Mouse (Mus musculus): ENCODE measurements around the gene Psme2. TPM values are rescaled to one million over a fixed set of nuclear protein-coding genes. Genes with fewer than 3 reads are reported as not detected.

The Psme2 gene
- polyA plus RNA-seq, 1 experiment from 2014 or later, result 179 TPM

DNA sequence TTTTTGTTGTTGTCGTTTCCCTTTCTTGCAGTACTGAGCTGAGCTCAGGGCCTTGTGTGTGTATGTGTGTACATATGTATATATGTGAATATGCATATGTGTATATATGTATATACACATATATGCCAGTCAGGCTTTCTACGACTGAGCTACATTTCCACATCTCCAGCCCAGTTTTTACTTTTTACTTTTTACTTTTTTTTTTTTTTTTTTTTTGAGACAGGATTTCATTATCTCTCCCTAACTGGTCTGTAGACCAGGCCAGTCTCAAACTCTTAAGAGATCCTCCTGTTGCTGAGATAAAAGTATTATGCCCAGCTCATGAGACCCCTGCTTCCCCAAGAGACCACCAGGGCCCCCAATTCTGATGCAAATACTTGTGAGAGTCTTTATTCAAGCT lies 25.9 kb upstream of the Psme2 start:
- no peak for ATAC-seq (ENCODE audit: low FRiP score)
- Histone ChIP-seq H3K27me3 (ENCODE audit: control insufficient read depth, insufficient read depth, low read length) (no peaks in the 10 kb centered on the region), H3K4me3 (replicated peaks; ENCODE audit: low read length) (no peak overlapping the region), H3K4me2 (replicated peaks) (no peak overlapping the region), H3K4me1 (replicated peaks; ENCODE audit: control insufficient read depth, insufficient read depth, low read length) (no peaks in the 10 kb centered on the region), H3K27ac (no peak overlapping the region), H3K36me3 (replicated peaks; ENCODE audit: control insufficient read depth, insufficient read depth) (no peaks in the 10 kb centered on the region), H3K9ac (no peak overlapping the region), H3K9me3 (ENCODE audit: control insufficient read depth, low read length) (no peaks in the 10 kb centered on the region)
- 84% methylated on average over 2 of the region's 2 CpGs for WGBS
- no peak for DNase-seq (ENCODE audit: low spot score)

DNA sequence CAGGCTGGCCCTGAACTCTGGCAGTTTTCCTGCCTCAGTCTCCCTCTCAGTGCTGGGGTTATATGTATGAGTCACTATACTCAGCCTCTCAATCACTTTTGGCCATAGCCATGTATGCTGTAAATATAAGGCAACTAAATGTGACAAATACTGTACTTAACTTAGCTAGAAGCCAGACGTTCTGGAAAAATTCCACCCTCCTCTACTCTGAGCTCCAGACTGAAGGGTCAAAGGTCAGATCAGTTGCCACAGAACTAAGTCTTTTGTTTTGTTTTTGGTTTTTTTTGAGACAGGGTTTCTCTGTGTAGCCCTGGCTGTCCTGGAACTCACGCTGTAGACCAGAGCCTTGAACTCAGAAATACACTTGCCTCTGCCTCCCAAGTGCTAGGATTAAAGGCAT lies 25.0 kb upstream of the Psme2 start:
- no peaks in the 10 kb centered on the region for H3K4me1 ChIP-seq (replicated peaks; ENCODE audit: control insufficient read depth, insufficient read depth, low read length)
- no peaks in the 10 kb centered on the region for H3K9me3 ChIP-seq (ENCODE audit: control insufficient read depth, low read length)
- DNase-seq (ENCODE audit: low spot score) (no peak), ATAC-seq (ENCODE audit: low FRiP score) (no peak)
- no peak overlapping the region for H3K4me2 ChIP-seq (replicated peaks)
- no peak overlapping the region for H3K9ac ChIP-seq
- no peaks in the 10 kb centered on the region for H3K27me3 ChIP-seq (ENCODE audit: control insufficient read depth, insufficient read depth, low read length)
- no peak overlapping the region for H3K27ac ChIP-seq
- 46% methylated on average over 2 of the region's 2 CpGs for WGBS
- no peak overlapping the region for H3K4me3 ChIP-seq (replicated peaks; ENCODE audit: low read length)
- peaks cover 2% of the 10 kb centered on the region; the same call in 1 of the 2 replicates for H3K36me3 ChIP-seq (replicated peaks; ENCODE audit: control insufficient read depth, insufficient read depth)

DNA sequence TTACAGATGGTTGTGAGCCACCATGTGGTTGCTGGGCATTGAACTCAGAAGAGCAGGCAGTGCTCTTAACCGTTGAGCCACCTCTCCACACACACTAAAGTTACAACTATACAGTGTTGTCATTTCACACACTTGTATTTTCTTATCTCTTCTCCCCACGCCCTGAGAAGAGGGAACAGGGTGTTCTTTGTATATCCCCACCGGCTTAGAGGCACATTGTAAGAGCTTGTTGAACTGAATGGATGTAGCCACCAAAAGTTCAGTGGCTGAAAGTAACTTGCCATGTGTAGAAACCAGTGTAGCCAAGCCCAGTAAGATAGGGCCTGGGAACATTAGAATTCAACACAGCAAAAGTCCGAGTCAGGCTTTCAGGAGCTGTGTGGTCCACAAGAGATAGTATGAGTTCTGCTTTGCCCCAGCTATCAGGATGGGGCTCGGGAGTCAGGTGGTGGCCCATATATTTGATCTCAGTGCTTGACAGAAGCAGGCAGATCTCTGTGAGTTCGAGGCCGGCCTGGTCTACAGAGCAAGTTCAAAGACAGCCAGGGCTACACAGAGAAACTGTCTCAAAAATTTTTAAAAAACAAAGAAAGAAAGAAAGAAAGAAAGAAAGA lies 23.8 kb upstream of the Psme2 start:
- ATAC-seq (ENCODE audit: low FRiP score) (no peak), DNase-seq (ENCODE audit: low spot score) (no peak)
- H3K27ac ChIP-seq, result no peak overlapping the region
- 85% methylated on average over 7 of the region's 7 CpGs for WGBS
- no peaks in the 10 kb centered on the region for H3K9me3 ChIP-seq (ENCODE audit: control insufficient read depth, low read length)
- H3K4me2 ChIP-seq (replicated peaks), result no peak overlapping the region
- H3K4me1 ChIP-seq (replicated peaks; ENCODE audit: control insufficient read depth, insufficient read depth, low read length), result no peaks in the 10 kb centered on the region
- H3K36me3 ChIP-seq (replicated peaks; ENCODE audit: control insufficient read depth, insufficient read depth), result peaks cover 11% of the 10 kb centered on the region
- H3K27me3 ChIP-seq (ENCODE audit: control insufficient read depth, insufficient read depth, low read length), result no peaks in the 10 kb centered on the region
- H3K4me3 ChIP-seq (replicated peaks; ENCODE audit: low read length), result no peak overlapping the region
- H3K9ac ChIP-seq, result no peak overlapping the region

DNA sequence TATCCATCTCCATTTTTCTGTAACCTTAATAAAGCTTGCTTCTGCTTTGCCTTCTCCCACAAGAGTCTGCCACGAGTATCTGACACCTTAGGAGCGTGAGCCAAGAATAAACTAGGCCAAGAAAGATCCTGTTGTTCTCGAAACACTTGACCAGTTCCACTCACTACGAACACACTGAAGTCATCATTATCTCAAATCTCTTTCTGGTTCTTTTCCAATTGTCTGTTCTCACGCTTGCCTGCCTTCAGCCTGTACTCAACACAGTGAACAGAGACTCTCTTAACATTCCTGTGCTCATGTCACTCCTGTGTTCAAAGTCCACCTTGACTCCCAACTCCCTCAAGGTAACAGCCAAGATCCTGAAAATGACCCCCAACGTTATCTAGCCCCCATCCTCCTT lies 22.4 kb upstream of the Psme2 start:
- H3K27me3 ChIP-seq (ENCODE audit: control insufficient read depth, insufficient read depth, low read length), result no peaks in the 10 kb centered on the region
- H3K4me3 ChIP-seq (replicated peaks; ENCODE audit: low read length), result no peak overlapping the region
- 75% methylated on average over 6 of the region's 6 CpGs for WGBS
- no peak for ATAC-seq (ENCODE audit: low FRiP score)
- H3K4me1 ChIP-seq (replicated peaks; ENCODE audit: control insufficient read depth, insufficient read depth, low read length), result no peaks in the 10 kb centered on the region
- no peak overlapping the region for H3K9ac ChIP-seq
- H3K4me2 ChIP-seq (replicated peaks), result no peak overlapping the region
- H3K27ac ChIP-seq, result no peak overlapping the region
- H3K9me3 ChIP-seq (ENCODE audit: control insufficient read depth, low read length), result no peaks in the 10 kb centered on the region
- peaks cover 24% of the 10 kb centered on the region for H3K36me3 ChIP-seq (replicated peaks; ENCODE audit: control insufficient read depth, insufficient read depth)
- no peak for DNase-seq (ENCODE audit: low spot score)

DNA sequence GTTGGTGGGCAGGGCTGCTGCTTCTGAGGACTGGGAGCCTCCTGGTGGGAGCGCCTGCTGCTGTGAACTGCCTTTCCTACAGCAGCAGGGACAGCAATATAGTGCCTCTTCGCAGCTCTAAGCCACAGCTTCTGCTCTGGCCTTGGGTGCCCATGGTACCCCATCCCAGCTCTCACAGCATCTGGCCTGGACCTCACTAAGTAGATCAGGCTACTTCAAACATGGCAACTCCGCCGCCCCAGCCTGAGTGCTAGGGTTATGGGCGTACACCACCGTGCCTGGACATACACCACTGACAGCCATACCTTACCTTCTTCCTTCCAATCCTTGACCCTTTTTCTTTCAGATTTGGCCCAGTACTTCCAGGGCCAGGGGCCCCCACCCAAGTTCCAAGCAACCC lies 17.4 kb upstream of the Psme2 start:
- no peak overlapping the region for H3K4me2 ChIP-seq (replicated peaks)
- no peak for DNase-seq (ENCODE audit: low spot score)
- H3K36me3 ChIP-seq (replicated peaks; ENCODE audit: control insufficient read depth, insufficient read depth), result peaks cover 56% of the 10 kb centered on the region
- H3K9me3 ChIP-seq (ENCODE audit: control insufficient read depth, low read length), result no peaks in the 10 kb centered on the region
- no peaks in the 10 kb centered on the region for H3K27me3 ChIP-seq (ENCODE audit: control insufficient read depth, insufficient read depth, low read length)
- H3K27ac ChIP-seq, result no peak overlapping the region
- ATAC-seq (ENCODE audit: low FRiP score), result no peak
- no peak overlapping the region for H3K9ac ChIP-seq
- no peaks in the 10 kb centered on the region for H3K4me1 ChIP-seq (replicated peaks; ENCODE audit: control insufficient read depth, insufficient read depth, low read length)
- 100% methylated on average over 6 of the region's 6 CpGs for WGBS
- H3K4me3 ChIP-seq (replicated peaks; ENCODE audit: low read length), result no peak overlapping the region

DNA sequence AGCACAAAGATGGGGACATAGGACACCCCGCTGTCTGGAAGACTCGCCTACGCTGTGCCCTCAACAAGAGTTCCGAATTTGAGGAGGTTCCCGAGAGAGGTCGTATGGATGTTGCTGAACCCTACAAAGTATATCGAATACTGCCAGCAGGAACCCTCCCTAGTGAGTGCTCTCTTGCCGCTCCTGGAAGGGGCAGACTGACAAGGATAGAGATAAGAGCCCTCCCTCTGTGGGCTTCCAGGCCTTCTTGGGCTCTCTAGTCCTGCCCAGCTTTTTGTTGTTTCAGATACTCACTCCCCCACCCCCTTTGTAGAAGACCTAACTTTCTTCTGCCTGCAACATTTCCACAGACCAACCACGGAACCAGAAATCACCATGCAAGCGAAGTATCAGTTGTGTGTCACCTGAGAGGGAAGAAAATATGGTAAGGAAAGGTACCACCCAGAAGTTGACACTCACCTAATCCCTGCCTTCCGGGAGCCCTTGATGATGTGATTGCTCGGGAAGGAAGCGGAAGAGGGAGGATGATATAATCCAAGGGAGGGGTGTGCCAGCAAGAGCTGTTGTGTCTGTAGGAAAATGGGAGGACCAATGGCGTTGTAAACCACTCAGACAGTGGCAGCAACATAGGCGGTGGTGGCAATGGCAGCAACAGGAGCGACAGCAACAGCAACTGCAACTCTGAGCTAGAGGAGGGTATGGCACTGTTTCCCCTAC lies 15.0 kb upstream of the Psme2 start:
- Histone ChIP-seq H3K4me2 (replicated peaks) (no peak overlapping the region), H3K27ac (no peak overlapping the region), H3K9me3 (ENCODE audit: control insufficient read depth, low read length) (no peaks in the 10 kb centered on the region), H3K27me3 (ENCODE audit: control insufficient read depth, insufficient read depth, low read length) (no peaks in the 10 kb centered on the region), H3K4me1 (replicated peaks; ENCODE audit: control insufficient read depth, insufficient read depth, low read length) (no peaks in the 10 kb centered on the region), H3K36me3 (replicated peaks; ENCODE audit: control insufficient read depth, insufficient read depth) (peaks cover 79% of the 10 kb centered on the region), H3K9ac (no peak overlapping the region), H3K4me3 (replicated peaks; ENCODE audit: low read length) (no peak overlapping the region)
- DNase-seq (ENCODE audit: low spot score) (no peak), ATAC-seq (ENCODE audit: low FRiP score) (no peak)
- WGBS, result 94% methylated on average over 16 of the region's 16 CpGs

DNA sequence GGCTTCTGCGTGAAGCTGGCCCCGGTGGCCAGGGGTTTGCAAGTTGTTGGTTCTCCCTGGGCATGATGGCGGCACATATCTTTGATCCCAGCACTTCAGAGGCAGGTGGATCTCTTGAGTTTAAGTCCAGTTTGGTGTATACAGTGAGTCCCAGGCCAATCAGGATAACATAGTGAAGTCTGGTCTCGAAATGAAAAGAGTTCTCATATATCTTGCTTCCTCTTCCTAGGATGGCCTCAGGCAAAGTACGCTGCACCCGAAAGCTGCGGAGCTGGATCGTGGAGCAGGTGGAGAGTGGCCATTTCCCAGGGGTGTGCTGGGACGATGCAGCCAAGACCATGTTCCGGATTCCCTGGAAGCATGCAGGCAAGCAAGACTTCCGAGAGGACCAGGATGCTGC lies 13.9 kb upstream of the Psme2 start:
- H3K9me3 ChIP-seq (ENCODE audit: control insufficient read depth, low read length), result no peaks in the 10 kb centered on the region
- H3K4me3 ChIP-seq (replicated peaks; ENCODE audit: low read length), result no peak overlapping the region
- no peak overlapping the region for H3K27ac ChIP-seq
- H3K27me3 ChIP-seq (ENCODE audit: control insufficient read depth, insufficient read depth, low read length), result no peaks in the 10 kb centered on the region
- DNase-seq (ENCODE audit: low spot score) (no peak), ATAC-seq (ENCODE audit: low FRiP score) (no peak)
- H3K4me1 ChIP-seq (replicated peaks; ENCODE audit: control insufficient read depth, insufficient read depth, low read length), result no peaks in the 10 kb centered on the region
- peaks cover 82% of the 10 kb centered on the region for H3K36me3 ChIP-seq (replicated peaks; ENCODE audit: control insufficient read depth, insufficient read depth)
- peak overlapping the region; percentile 33; the same call in 1 of the 2 replicates for H3K4me2 ChIP-seq (replicated peaks)
- WGBS, result 91% methylated on average over 11 of the region's 11 CpGs
- H3K9ac ChIP-seq, result no peak overlapping the region

DNA sequence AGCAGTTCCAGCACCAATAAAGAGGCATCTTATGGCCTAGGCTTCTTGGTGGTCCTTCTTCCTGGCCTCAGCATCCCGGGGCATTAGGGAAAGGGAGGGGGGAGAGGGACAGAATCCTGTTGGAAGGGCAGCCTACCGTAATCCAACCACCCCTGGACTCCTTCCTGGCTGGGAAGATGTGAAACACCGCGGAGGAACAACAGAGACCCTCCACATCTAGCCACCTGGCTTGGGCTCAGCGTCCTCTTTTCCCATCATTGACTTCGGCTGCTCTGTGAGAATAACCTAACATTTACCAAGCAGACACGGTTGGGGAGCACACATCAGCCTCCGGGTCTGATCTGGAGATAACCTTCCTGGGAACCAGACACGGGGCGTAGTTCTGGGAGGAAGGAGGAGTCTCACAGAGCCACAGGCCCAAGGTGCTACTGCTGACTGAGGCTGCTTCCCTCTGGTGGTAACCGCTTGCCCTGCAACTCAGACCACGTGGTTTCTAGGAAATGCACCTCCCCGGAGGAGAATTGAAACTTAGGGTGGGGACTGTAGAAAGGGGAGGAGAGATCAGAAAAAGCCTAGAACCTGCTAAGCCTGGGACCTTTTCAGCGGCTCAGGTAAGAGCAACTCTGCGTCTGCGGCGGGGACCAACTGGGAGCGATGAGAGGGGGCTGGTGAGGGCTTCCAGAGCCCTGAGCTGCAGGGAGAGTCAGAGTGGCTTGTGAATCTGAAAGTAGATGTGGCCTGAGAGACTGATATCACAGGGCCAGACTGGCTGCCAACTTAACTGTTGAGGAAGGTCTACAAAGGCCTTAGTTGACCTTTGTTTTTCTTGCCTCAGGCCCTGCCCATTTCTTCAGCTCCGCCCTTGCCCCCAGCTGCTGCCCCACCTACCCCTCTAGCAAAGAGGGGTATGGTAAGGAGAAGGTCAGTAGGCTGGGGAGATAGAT lies 13.0 kb upstream of the Psme2 start:
- Histone ChIP-seq H3K27me3 (ENCODE audit: control insufficient read depth, insufficient read depth, low read length) (no peaks in the 10 kb centered on the region), H3K4me1 (replicated peaks; ENCODE audit: control insufficient read depth, insufficient read depth, low read length) (no peaks in the 10 kb centered on the region), H3K4me2 (replicated peaks) (peak overlapping the region; percentile 33), H3K36me3 (replicated peaks; ENCODE audit: control insufficient read depth, insufficient read depth) (peaks cover 82% of the 10 kb centered on the region), H3K9ac (no peak overlapping the region), H3K9me3 (ENCODE audit: control insufficient read depth, low read length) (no peaks in the 10 kb centered on the region), H3K27ac (0 out of 2 replicates have a peak overlapping the region, but pooled peaks have one; percentile 15), H3K4me3 (replicated peaks; ENCODE audit: low read length) (no peak overlapping the region; the same call in 1 of the 2 replicates)
- ATAC-seq (ENCODE audit: low FRiP score) (peak; percentile 86), DNase-seq (ENCODE audit: low spot score) (peak; percentile 74)
- 22% methylated on average over 19 of the region's 19 CpGs for WGBS

DNA sequence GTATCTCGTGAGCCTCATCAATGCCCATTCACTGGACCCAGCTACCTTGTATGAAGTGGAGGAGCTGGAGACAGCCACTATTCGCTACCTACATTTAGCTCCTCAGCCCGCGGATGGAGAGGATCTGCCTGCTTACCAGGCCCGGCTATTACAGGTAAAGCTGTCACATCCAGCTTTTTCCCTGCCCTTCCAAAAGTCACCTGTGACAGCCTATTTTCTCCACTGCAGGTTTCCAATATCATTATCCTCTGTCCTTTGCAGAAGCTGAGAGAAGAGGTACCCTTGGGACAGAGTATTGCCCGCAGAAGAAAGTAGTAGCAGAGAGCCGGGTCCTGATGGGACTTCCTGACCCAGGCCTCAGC lies 12.3 kb upstream of the Psme2 start, which contains the start of gene Irf9:
TSS of gene Irf9 (plus strand) at position 301 of the 362 bp plus-strand sequence.
- H3K4me3 ChIP-seq (replicated peaks; ENCODE audit: low read length), result no peak within 1 kb of the TSS; the same call in 1 of the 2 replicates
- no peak within 1 kb of the TSS for H3K9ac ChIP-seq

More for the DNA sequence above, 12.3 kb upstream of the Psme2 start, which contains the start of gene Irf9:
- no peaks in the 10 kb centered on the region for H3K27me3 ChIP-seq (ENCODE audit: control insufficient read depth, insufficient read depth, low read length)
- DNase-seq (ENCODE audit: low spot score), result no peak
- H3K4me2 ChIP-seq (replicated peaks), result peak within 1 kb of the TSS; percentile 33
- peaks cover 82% of the 10 kb centered on the region for H3K36me3 ChIP-seq (replicated peaks; ENCODE audit: control insufficient read depth, insufficient read depth)
- 86% methylated on average over 7 of the region's 7 CpGs for WGBS
- no peak for ATAC-seq (ENCODE audit: low FRiP score)
- no peaks in the 10 kb centered on the region for H3K4me1 ChIP-seq (replicated peaks; ENCODE audit: control insufficient read depth, insufficient read depth, low read length)
- H3K9me3 ChIP-seq (ENCODE audit: control insufficient read depth, low read length), result no peaks in the 10 kb centered on the region
- 0 out of 2 replicates have a peak within 1 kb of the TSS, but pooled peaks have one; percentile 15 for H3K27ac ChIP-seq

Data from hindbrain, embryonic 14.5 days (tissue).